28 mouse cellular contexts compared by ENCODE assay signal in the genomic region with DNA sequence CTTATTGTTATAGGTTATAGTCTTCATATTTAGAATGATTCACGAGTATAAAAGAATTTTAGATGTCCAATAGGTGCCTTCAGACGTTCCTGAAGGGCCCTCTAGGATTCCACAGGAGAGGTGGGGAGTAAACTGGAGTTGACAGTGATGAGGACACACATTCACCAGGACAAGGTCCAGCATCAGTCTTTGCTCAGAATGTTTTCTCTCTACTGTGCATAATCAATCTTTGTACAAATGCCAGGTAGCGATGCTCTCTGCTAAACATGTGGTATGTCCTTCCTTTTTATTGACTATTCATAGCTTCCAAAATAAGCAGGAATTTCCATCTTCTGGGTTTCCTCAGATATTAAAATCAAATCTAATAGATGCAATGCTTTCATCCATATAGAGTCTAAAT.
"Had no signal": no experiment of that assay in that cellular context is flagged by ENCODE, and none has a peak within 500 bp of the region (broad histone marks: within the 10 kb centered on the region; RNA-seq: fewer than 3 reads in every experiment).

No protein-coding gene starts in this region.

- DNase-seq: cerebellum, adult 2 months; cerebellum, adult 8-10 months; cerebellum, adult 9-10 months; cerebellum, adult 9-11 months; cerebellum, postnatal 10 days; cerebellum, postnatal 14 days; cerebellum, postnatal 25 days; cerebellum, postnatal 36 days; embryo, embryonic 11 days; forebrain, postnatal 0 days; gastrocnemius, adult 2 months; gastrocnemius, postnatal 10 days; gastrocnemius, postnatal 14 days; gastrocnemius, postnatal 25 days; gastrocnemius, postnatal 36 days; heart, adult 11 months; heart, adult 18-20 months had no signal

- H3K4me2 ChIP-seq: embryonic facial prominence, embryonic 12.5 days; embryonic facial prominence, embryonic 13.5 days; embryonic facial prominence, embryonic 15.5 days; forebrain, embryonic 12.5 days; forebrain, embryonic 13.5 days; forebrain, embryonic 15.5 days had no signal

- H3K27ac ChIP-seq: embryonic facial prominence, embryonic 10.5 days; embryonic facial prominence, embryonic 12.5 days; embryonic facial prominence, embryonic 13.5 days; embryonic facial prominence, embryonic 15.5 days; forebrain, embryonic 10.5 days; forebrain, embryonic 12.5 days; forebrain, embryonic 13.5 days; forebrain, embryonic 15.5 days; gastrocnemius, adult 2 months had no signal

- H3K27me3 ChIP-seq: embryonic facial prominence, embryonic 12.5 days; embryonic facial prominence, embryonic 13.5 days; embryonic facial prominence, embryonic 15.5 days; forebrain, embryonic 12.5 days; forebrain, embryonic 13.5 days; forebrain, embryonic 15.5 days had no signal

- H3K36me3 ChIP-seq: embryonic facial prominence, embryonic 10.5 days; embryonic facial prominence, embryonic 12.5 days; embryonic facial prominence, embryonic 13.5 days; embryonic facial prominence, embryonic 15.5 days; forebrain, embryonic 10.5 days; forebrain, embryonic 12.5 days; forebrain, embryonic 15.5 days had no signal

- H3K9ac ChIP-seq: embryonic facial prominence, embryonic 12.5 days; embryonic facial prominence, embryonic 13.5 days; embryonic facial prominence, embryonic 15.5 days; forebrain, embryonic 12.5 days; forebrain, embryonic 13.5 days; forebrain, embryonic 15.5 days; forebrain, postnatal 0 days had no signal

- H3K4me1 ChIP-seq: embryonic facial prominence, embryonic 10.5 days; embryonic facial prominence, embryonic 12.5 days; embryonic facial prominence, embryonic 13.5 days; embryonic facial prominence, embryonic 15.5 days; forebrain, embryonic 10.5 days; forebrain, embryonic 12.5 days; forebrain, embryonic 13.5 days; forebrain, embryonic 15.5 days had no signal

- H3K9me3 ChIP-seq: embryonic facial prominence, embryonic 10.5 days; embryonic facial prominence, embryonic 12.5 days; embryonic facial prominence, embryonic 13.5 days; embryonic facial prominence, embryonic 15.5 days; forebrain, embryonic 10.5 days; forebrain, embryonic 12.5 days; forebrain, embryonic 13.5 days; forebrain, embryonic 15.5 days had no signal

- H3K4me3 ChIP-seq: embryonic facial prominence, embryonic 10.5 days; embryonic facial prominence, embryonic 12.5 days; embryonic facial prominence, embryonic 13.5 days; embryonic facial prominence, embryonic 15.5 days; erythroblast, embryonic 14.5 days; forebrain, embryonic 10.5 days; forebrain, embryonic 12.5 days; forebrain, embryonic 13.5 days; forebrain, embryonic 15.5 days; gastrocnemius, adult 2 months had no signal

- ATAC-seq: forebrain, embryonic 13.5 days; forebrain, embryonic 14.5 days; forebrain, embryonic 15.5 days; forebrain, embryonic 16.5 days; forebrain, postnatal 0 days had no signal
